In genomic region chr1:163574409-163575161, GRCm38 (mm10) we compare ENCODE assay signal across 9 mouse cellular contexts.
DNase-seq lines count a peak whose midpoint lies in the region; ATAC-seq and TF ChIP-seq lines count a peak whose summit lies in the region.
"Had no signal": no experiment of that assay in that cellular context is flagged by ENCODE, and none has a peak within 500 bp of the region (broad histone marks: within the 10 kb centered on the region; RNA-seq: fewer than 3 reads in every experiment).

No protein-coding gene starts in this region.

- WGBS in kidney, postnatal 0 days: 51% methylated on average over 16 of the region's 16 CpGs
- WGBS in forebrain, embryonic 15.5 days: 46% methylated on average over 16 of the region's 16 CpGs
- 60% methylated on average over 16 of the region's 16 CpGs for WGBS in neural tube, embryonic 11.5 days

- H3K9ac ChIP-seq in kidney, postnatal 0 days (ENCODE audit: low read depth, low read length): no peak overlapping the region
- H3K9ac ChIP-seq in forebrain, embryonic 15.5 days (replicated peaks): no peak overlapping the region
- no peak overlapping the region for H3K9ac ChIP-seq in neural tube, embryonic 11.5 days (ENCODE audit: low read length)

- H3K36me3 ChIP-seq in kidney, postnatal 0 days (ENCODE audit: insufficient read depth, low read length): no peaks in the 10 kb centered on the region
- H3K36me3 ChIP-seq in forebrain, embryonic 15.5 days: no peaks in the 10 kb centered on the region
- no peaks in the 10 kb centered on the region for H3K36me3 ChIP-seq in neural tube, embryonic 11.5 days (ENCODE audit: control insufficient read depth, insufficient read depth, low read length)

- H3K4me2 ChIP-seq in kidney, postnatal 0 days (ENCODE audit: low read length): 0 out of 2 replicates have a peak overlapping the region, but pooled peaks have one; percentile 5
- 0 out of 2 replicates have a peak overlapping the region, but pooled peaks have one; percentile 14 for H3K4me2 ChIP-seq in forebrain, embryonic 15.5 days (replicated peaks)
- no peak overlapping the region for H3K4me2 ChIP-seq in neural tube, embryonic 11.5 days (ENCODE audit: low read depth)

- no peaks in the 10 kb centered on the region for H3K27me3 ChIP-seq in kidney, postnatal 0 days (ENCODE audit: insufficient read depth, low read length)
- H3K27me3 ChIP-seq in forebrain, embryonic 15.5 days: no peaks in the 10 kb centered on the region
- no peaks in the 10 kb centered on the region for H3K27me3 ChIP-seq in neural tube, embryonic 11.5 days (ENCODE audit: control insufficient read depth, insufficient read depth, low read length)

- ATAC-seq in kidney, postnatal 0 days (replicated peaks; ENCODE audit: low FRiP score, low read depth): no peak
- peak; percentile 68; the same call in 1 of the 2 replicates for ATAC-seq in forebrain, embryonic 15.5 days (replicated peaks)
- no peak for ATAC-seq in neural tube, embryonic 11.5 days (ENCODE audit: insufficient read depth, low FRiP score, low TSS enrichment)

- H3K9me3 ChIP-seq in kidney, postnatal 0 days (replicated peaks; ENCODE audit: low read length): no peaks in the 10 kb centered on the region
- H3K9me3 ChIP-seq in forebrain, embryonic 15.5 days: no peaks in the 10 kb centered on the region
- no peaks in the 10 kb centered on the region for H3K9me3 ChIP-seq in neural tube, embryonic 11.5 days (ENCODE audit: control insufficient read depth, low read length)

- no peaks in the 10 kb centered on the region for H3K4me1 ChIP-seq in kidney, postnatal 0 days (replicated peaks; ENCODE audit: insufficient read depth, low read length)
- no peaks in the 10 kb centered on the region for H3K4me1 ChIP-seq in forebrain, embryonic 15.5 days
- H3K4me1 ChIP-seq in neural tube, embryonic 11.5 days (ENCODE audit: control insufficient read depth, insufficient read depth, low read length): no peaks in the 10 kb centered on the region

- TF ChIP-seq CTCF in kidney, postnatal 0 days (IDR thresholded peaks at IDR 0.05; ENCODE audit: low read depth): no peak

- no peak overlapping the region for H3K4me3 ChIP-seq in kidney, postnatal 0 days (replicated peaks; ENCODE audit: low read depth, low read length)
- no peak overlapping the region for H3K4me3 ChIP-seq in forebrain, embryonic 15.5 days
- no peak overlapping the region for H3K4me3 ChIP-seq in neural tube, embryonic 11.5 days (ENCODE audit: low read depth, low read length)
- H3K4me3 ChIP-seq: myocyte had no signal

- intact Hi-C loops in left cerebral cortex, postnatal 4 days (cut with DNase I): no loop called here
- intact Hi-C loops in left cerebral cortex, postnatal 14 days (cut with DNase I): no loop called here

- H3K27ac ChIP-seq in kidney, postnatal 0 days: no peak overlapping the region
- no peak overlapping the region for H3K27ac ChIP-seq in forebrain, embryonic 15.5 days (replicated peaks)
- no peak overlapping the region for H3K27ac ChIP-seq in neural tube, embryonic 11.5 days (ENCODE audit: low read depth, low read length)

- peak; percentile 37 for DNase-seq in kidney, postnatal 0 days (ENCODE audit: low spot score)
- DNase-seq in kidney, postnatal 36 days: no peak
- DNase-seq in embryo, embryonic 10.5 days (ENCODE audit: low spot score): peak; percentile 73
- DNase-seq in neural tube, embryonic 11.5 days (ENCODE audit: low spot score): peak; percentile 52
- no peak for DNase-seq in cerebellum, postnatal 25 days
- DNase-seq in left cerebral cortex, postnatal 4 days: no peak
- DNase-seq in left cerebral cortex, postnatal 14 days (ENCODE audit: low spot score in 2 of 2): no peak

Comparison
In these comparisons a context has a peak if more than half of its experiments do, and no peak if none do; other contexts are left out.
1. DNase-seq: peak in kidney, postnatal 0 days (single experiment), embryo, embryonic 10.5 days (single experiment) and neural tube, embryonic 11.5 days (single experiment); none in kidney, postnatal 36 days (0 of 2), cerebellum, postnatal 25 days (0 of 2), left cerebral cortex, postnatal 4 days (single experiment) and left cerebral cortex, postnatal 14 days (0 of 2).